Mouse (Mus musculus) small intestine, adult 10 weeks (tissue): ENCODE data around the gene Haus4. TPM values are rescaled to one million over a fixed set of nuclear protein-coding genes. Genes with fewer than 3 reads are reported as not detected.

ENCODE experiments used
- polyA plus RNA-seq: library from polyadenylated mRNA; stranded (reverse); fragments of 350-450 nt; fragmentation: Illumina TruSeq; extraction: RNeasy Lipid Tissue Mini Kit (QIAGEN cat#74804); gene quantifications from one replicate; pipeline ENCODE4 v1.2.3, GENCODE M21; 2014; ENCODE audit warnings: low replicate concordance

The Haus4 gene
- polyA plus RNA-seq, result 5.1 TPM

DNA sequence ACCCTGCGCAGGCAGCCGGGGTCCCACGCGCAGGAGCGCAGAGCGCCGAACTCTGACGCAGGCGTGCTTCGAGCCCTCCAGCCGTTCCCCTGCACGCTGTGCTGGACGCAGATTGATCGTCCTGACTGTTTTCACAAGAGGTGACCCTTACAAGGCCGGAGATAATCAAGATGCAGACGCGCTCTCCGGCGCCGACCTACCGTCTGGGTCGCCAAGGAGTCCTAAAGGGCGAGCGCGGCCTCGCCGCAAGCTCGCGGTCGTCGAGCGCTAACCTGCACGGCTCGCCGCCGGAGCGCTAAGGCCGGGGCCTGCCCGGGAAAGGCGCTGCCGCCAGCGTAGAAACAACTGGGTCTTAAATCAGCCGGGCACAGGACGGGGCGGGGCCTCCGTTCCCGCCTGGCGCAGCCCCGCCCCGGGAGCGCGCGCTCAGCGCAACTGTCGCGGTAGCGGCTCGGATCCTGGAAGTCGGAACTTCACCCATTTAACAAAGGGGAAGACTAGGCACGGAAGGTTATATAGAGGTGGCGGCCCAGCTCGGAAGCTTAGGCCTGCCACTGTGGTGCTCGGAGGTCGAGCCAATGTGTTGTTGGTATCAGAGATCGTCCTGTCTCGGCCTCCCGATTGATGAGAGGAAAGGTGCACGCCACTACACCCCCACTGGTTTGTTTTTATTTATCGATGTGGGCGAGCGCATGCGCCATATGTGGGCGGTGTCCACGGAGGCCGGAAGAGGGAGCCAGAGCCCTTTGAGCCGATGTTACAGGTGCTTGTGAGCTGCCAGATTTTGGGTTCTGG is at the start of gene Haus4:
Haus4 (minus strand) TSS at position 642 of the 795 bp plus-strand sequence.

DNA sequence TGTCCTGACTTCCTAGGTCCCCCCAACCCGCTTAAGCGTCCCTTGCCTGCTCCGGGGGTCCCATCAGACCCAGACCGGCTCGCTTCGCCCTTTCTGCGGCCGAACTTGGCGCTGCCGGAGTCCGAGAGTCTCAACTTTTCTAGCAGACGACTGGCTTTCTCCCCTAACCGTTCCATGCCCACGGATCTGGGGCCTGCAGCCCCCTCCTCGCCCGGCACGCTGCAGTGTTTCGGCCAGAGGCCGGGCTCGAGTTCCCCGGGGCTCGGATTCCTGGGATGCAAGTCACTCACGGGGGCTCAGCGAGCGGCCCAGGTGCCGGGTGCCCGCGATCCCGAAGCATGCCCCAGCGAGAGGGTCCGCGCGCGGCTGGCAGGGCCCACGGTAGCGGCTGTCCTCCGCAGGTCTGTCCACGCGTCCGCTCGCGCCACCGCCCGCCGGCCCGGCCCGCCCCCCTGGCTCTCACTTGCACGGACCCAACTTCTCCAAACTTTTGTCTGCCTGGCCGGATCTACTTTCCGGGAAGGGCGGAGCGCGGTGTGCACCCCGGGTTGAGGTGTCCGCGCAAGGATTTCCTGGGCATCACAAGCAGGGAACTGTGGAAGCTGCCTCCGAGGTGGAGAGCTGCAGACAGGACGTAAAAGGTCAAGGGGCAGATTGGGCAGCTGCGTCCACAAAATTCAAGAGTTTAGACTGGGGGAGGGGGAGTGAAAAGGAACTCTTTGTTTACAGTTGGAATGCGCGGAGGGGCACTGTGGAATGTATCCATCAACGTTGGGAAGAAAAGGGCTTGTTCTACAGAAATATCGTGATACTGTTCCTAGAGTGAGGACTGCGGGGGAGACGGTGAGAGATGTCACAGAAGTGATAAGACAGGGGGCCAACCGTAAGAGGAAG is 22.9 kb upstream of the Haus4 start, which contains the start of gene Ajuba:
Ajuba (minus strand) TSS at position 470 of the 894 bp plus-strand sequence.

Other genes with a start within 250 kb of the Haus4 start
- 10.3 TPM for gene Oxa1l, start 193.8 kb downstream of the Haus4 start, polyA plus RNA-seq
- 17.1 TPM for gene Slc7a7, start 136.8 kb downstream of the Haus4 start, polyA plus RNA-seq
- 33.3 TPM for gene Mrpl52, start 127.7 kb downstream of the Haus4 start, polyA plus RNA-seq
- 10.3 TPM for gene Mmp14, start 123.0 kb downstream of the Haus4 start, polyA plus RNA-seq
- 4.1 TPM for gene Lrp10, start 90.5 kb downstream of the Haus4 start, polyA plus RNA-seq
- not detected for gene Rem2, start 78.5 kb downstream of the Haus4 start, polyA plus RNA-seq
- gene Prmt5, start 37.1 kb downstream of the Haus4 start, polyA plus RNA-seq, result 14.8 TPM
- 1.0 TPM for gene Ajuba, start 22.9 kb upstream of the Haus4 start, polyA plus RNA-seq
- 1.3 TPM for gene 4931414P19Rik, start 51.4 kb upstream of the Haus4 start, polyA plus RNA-seq
- 0.52 TPM for gene Psmb5, start 63.4 kb upstream of the Haus4 start, polyA plus RNA-seq
- gene Psmb11, start 66.8 kb upstream of the Haus4 start, polyA plus RNA-seq, result not detected
- not detected for gene Gm17606, start 86.3 kb upstream of the Haus4 start, polyA plus RNA-seq
- gene Cdh24, start 86.7 kb upstream of the Haus4 start, polyA plus RNA-seq, result not detected
- 21.3 TPM for gene 1700123O20Rik, start 131.6 kb upstream of the Haus4 start, polyA plus RNA-seq
- gene Acin1, start 132.3 kb upstream of the Haus4 start, polyA plus RNA-seq, result 101 TPM
- not detected for gene Gm29776, start 144.2 kb upstream of the Haus4 start, polyA plus RNA-seq
- gene Cebpe, start 157.6 kb upstream of the Haus4 start, polyA plus RNA-seq, result not detected
- gene Slc7a8, start 227.3 kb upstream of the Haus4 start, polyA plus RNA-seq, result 32.0 TPM